24 mouse cellular contexts compared by ENCODE assay signal in the genomic region with DNA sequence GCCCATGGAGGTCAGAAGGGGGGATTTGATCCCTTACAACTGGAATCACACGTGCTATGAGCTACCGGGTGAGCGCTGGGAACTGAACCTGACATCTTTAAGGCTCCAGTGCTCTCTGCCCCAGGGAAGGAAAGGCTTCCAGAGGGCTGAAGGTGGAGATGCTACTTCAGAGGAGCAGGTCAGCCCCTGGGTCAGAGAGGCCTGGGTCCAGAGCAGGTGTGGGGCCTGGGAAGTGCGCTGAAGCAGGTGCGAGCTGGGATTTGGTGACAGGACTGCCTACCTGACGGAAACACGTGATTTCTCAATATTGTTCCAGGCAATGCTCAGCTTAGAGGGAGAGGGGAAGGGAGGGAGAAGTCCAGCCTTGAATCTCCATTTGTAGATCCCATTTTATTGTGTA. TPM values are rescaled to one million over a fixed set of nuclear protein-coding genes. Genes with fewer than 3 reads are reported as not detected.
A peak's percentile ranks its signal among the peaks of the same experiment; 100 is the strongest.
DNase-seq lines count a peak whose midpoint lies in the region; ATAC-seq and TF ChIP-seq lines count a peak whose summit lies in the region.
"Had no signal": no experiment of that assay in that cellular context is flagged by ENCODE, and none has a peak within 500 bp of the region (broad histone marks: within the 10 kb centered on the region; RNA-seq: fewer than 3 reads in every experiment).

No protein-coding gene starts in this region.

- H3K9me3 ChIP-seq in heart, embryonic 11.5 days (replicated peaks; ENCODE audit: control insufficient read depth, low read length) = no peaks in the 10 kb centered on the region
- no peaks in the 10 kb centered on the region for H3K9me3 ChIP-seq in kidney, embryonic 15.5 days (replicated peaks)
- H3K9me3 ChIP-seq in kidney, embryonic 14.5 days (ENCODE audit: control insufficient read depth, low read length) = no peaks in the 10 kb centered on the region
- H3K9me3 ChIP-seq in liver, embryonic 13.5 days (replicated peaks) = no peaks in the 10 kb centered on the region
- no peaks in the 10 kb centered on the region for H3K9me3 ChIP-seq in liver, postnatal 0 days (ENCODE audit: low read length)
- no peaks in the 10 kb centered on the region for H3K9me3 ChIP-seq in midbrain, embryonic 15.5 days
- H3K9me3 ChIP-seq: forebrain, embryonic 15.5 days; hindbrain, embryonic 12.5 days; lung, embryonic 15.5 days; megakaryocyte, embryonic 14.5 days; midbrain, embryonic 13.5 days; neural tube, embryonic 12.5 days had no signal

- 95% methylated on average over 7 of the region's 7 CpGs for WGBS in heart, embryonic 11.5 days (ENCODE audit: insufficient replicate concordance)
- WGBS in kidney, embryonic 15.5 days = 88% methylated on average over 7 of the region's 7 CpGs
- WGBS in kidney, embryonic 14.5 days = 83% methylated on average over 7 of the region's 7 CpGs
- 92% methylated on average over 7 of the region's 7 CpGs for WGBS in liver, embryonic 13.5 days (ENCODE audit: insufficient replicate concordance)
- WGBS in liver, postnatal 0 days (ENCODE audit: insufficient replicate concordance) = 81% methylated on average over 7 of the region's 7 CpGs
- WGBS in midbrain, embryonic 15.5 days = 96% methylated on average over 7 of the region's 7 CpGs

- intact Hi-C loops in left cerebral cortex, adult 2 months (cut with DNase I) = no loop called here

- peak overlapping the region; percentile 81; the same call in 1 of the 2 replicates for H3K27ac ChIP-seq in heart, embryonic 11.5 days (ENCODE audit: low read depth, low read length)
- 0 out of 2 replicates have a peak overlapping the region, but pooled peaks have one; percentile 27 for H3K27ac ChIP-seq in kidney, embryonic 15.5 days
- no peak overlapping the region for H3K27ac ChIP-seq in kidney, embryonic 14.5 days (ENCODE audit: low read depth, low read length)
- H3K27ac ChIP-seq in liver, embryonic 13.5 days = peak overlapping the region; percentile 100
- H3K27ac ChIP-seq in liver, postnatal 0 days (ENCODE audit: low read depth) = peak overlapping the region; percentile 94
- no peak overlapping the region for H3K27ac ChIP-seq in midbrain, embryonic 15.5 days
- H3K27ac ChIP-seq in left cerebral cortex, adult 2 months = no peak overlapping the region
- H3K27ac ChIP-seq: forebrain, embryonic 15.5 days; hindbrain, embryonic 12.5 days; midbrain, embryonic 13.5 days; neural tube, embryonic 12.5 days had no signal

- no peak for DNase-seq in heart, postnatal 4 days
- no peak for DNase-seq in liver, embryonic 13.5 days
- DNase-seq in liver, postnatal 0 days = no peak
- DNase-seq in left cerebral cortex, adult 2 months (ENCODE audit: extremely low spot score in 1 of 2, low spot score in 2 of 2) = no peak
- DNase-seq: adrenal gland, postnatal 10 days; cerebellum, adult 9-10 months; gastrocnemius, postnatal 14 days; heart, adult 18-20 months; layer of hippocampus, adult 9-11 months; lung, postnatal 36 days; right cerebral cortex, postnatal 14 days had no signal

- H3K27me3 ChIP-seq in heart, embryonic 11.5 days (ENCODE audit: control insufficient read depth, insufficient read depth, low read length) = no peaks in the 10 kb centered on the region
- H3K27me3 ChIP-seq in kidney, embryonic 15.5 days = no peaks in the 10 kb centered on the region
- H3K27me3 ChIP-seq in kidney, embryonic 14.5 days (ENCODE audit: control insufficient read depth, insufficient read depth, low read length) = no peaks in the 10 kb centered on the region
- no peaks in the 10 kb centered on the region for H3K27me3 ChIP-seq in liver, embryonic 13.5 days
- no peaks in the 10 kb centered on the region for H3K27me3 ChIP-seq in liver, postnatal 0 days (ENCODE audit: insufficient read depth, low read length)
- no peaks in the 10 kb centered on the region for H3K27me3 ChIP-seq in midbrain, embryonic 15.5 days (replicated peaks)
- H3K27me3 ChIP-seq: forebrain, embryonic 15.5 days; hindbrain, embryonic 12.5 days; lung, embryonic 15.5 days; megakaryocyte, embryonic 14.5 days; midbrain, embryonic 13.5 days; neural tube, embryonic 12.5 days had no signal

- H3K36me3 ChIP-seq in heart, embryonic 11.5 days (ENCODE audit: control insufficient read depth, insufficient read depth, low read length) = peaks cover 8% of the 10 kb centered on the region; the same call in 1 of the 2 replicates
- peaks cover 48% of the 10 kb centered on the region for H3K36me3 ChIP-seq in kidney, embryonic 15.5 days
- H3K36me3 ChIP-seq in kidney, embryonic 14.5 days (ENCODE audit: control insufficient read depth, insufficient read depth, low read length) = peaks cover 43% of the 10 kb centered on the region
- H3K36me3 ChIP-seq in liver, embryonic 13.5 days = peaks cover 51% of the 10 kb centered on the region
- peaks cover 41% of the 10 kb centered on the region for H3K36me3 ChIP-seq in liver, postnatal 0 days (replicated peaks; ENCODE audit: insufficient read depth, low read length)
- peaks cover 11% of the 10 kb centered on the region for H3K36me3 ChIP-seq in midbrain, embryonic 15.5 days (replicated peaks)

- 0 out of 2 replicates have a peak overlapping the region, but pooled peaks have one; percentile 5 for H3K4me2 ChIP-seq in heart, embryonic 11.5 days
- H3K4me2 ChIP-seq in kidney, embryonic 15.5 days = no peak overlapping the region
- no peak overlapping the region for H3K4me2 ChIP-seq in kidney, embryonic 14.5 days (replicated peaks; ENCODE audit: low read depth, low read length)
- H3K4me2 ChIP-seq in liver, embryonic 13.5 days = peak overlapping the region; percentile 85
- peak overlapping the region; percentile 75 for H3K4me2 ChIP-seq in liver, postnatal 0 days (ENCODE audit: low read depth, low read length)
- no peak overlapping the region for H3K4me2 ChIP-seq in midbrain, embryonic 15.5 days
- H3K4me2 ChIP-seq: forebrain, embryonic 15.5 days; hindbrain, embryonic 12.5 days; lung, embryonic 15.5 days; midbrain, embryonic 13.5 days; neural tube, embryonic 12.5 days had no signal

- peak overlapping the region; percentile 17; the same call in 1 of the 2 replicates for H3K9ac ChIP-seq in heart, embryonic 11.5 days (ENCODE audit: low read depth, low read length)
- H3K9ac ChIP-seq in kidney, embryonic 15.5 days = no peak overlapping the region
- H3K9ac ChIP-seq in kidney, embryonic 14.5 days (ENCODE audit: low read depth, low read length) = no peak overlapping the region
- peak overlapping the region; percentile 94 for H3K9ac ChIP-seq in liver, embryonic 13.5 days
- peak overlapping the region; percentile 33; the same call in 1 of the 2 replicates for H3K9ac ChIP-seq in liver, postnatal 0 days (replicated peaks)
- H3K9ac ChIP-seq in midbrain, embryonic 15.5 days = no peak overlapping the region
- H3K9ac ChIP-seq: forebrain, embryonic 15.5 days; hindbrain, embryonic 12.5 days; lung, embryonic 15.5 days; midbrain, embryonic 13.5 days; neural tube, embryonic 12.5 days had no signal

- no peak for TF ChIP-seq CTCF in liver, postnatal 0 days (IDR thresholded peaks at IDR 0.05; ENCODE audit: low read depth)
- no peak for TF ChIP-seq CTCF in left cerebral cortex, adult 2 months (IDR thresholded peaks at IDR 0.05)

- no peak for TF ChIP-seq EP300 in liver, postnatal 0 days (IDR thresholded peaks at IDR 0.05; ENCODE audit: low read depth)

- no peak overlapping the region for H3K4me3 ChIP-seq in heart, embryonic 11.5 days (ENCODE audit: low read depth, low read length)
- no peak overlapping the region for H3K4me3 ChIP-seq in kidney, embryonic 15.5 days (replicated peaks)
- no peak overlapping the region for H3K4me3 ChIP-seq in kidney, embryonic 14.5 days (ENCODE audit: low read length)
- peak overlapping the region; percentile 70 for H3K4me3 ChIP-seq in liver, embryonic 13.5 days (replicated peaks)
- H3K4me3 ChIP-seq in liver, postnatal 0 days (ENCODE audit: low read depth, low read length) = no peak overlapping the region
- H3K4me3 ChIP-seq in midbrain, embryonic 15.5 days = no peak overlapping the region
- no peak overlapping the region for H3K4me3 ChIP-seq in left cerebral cortex, adult 2 months
- H3K4me3 ChIP-seq: forebrain, embryonic 15.5 days; hindbrain, embryonic 12.5 days; lung, embryonic 15.5 days; megakaryocyte, embryonic 14.5 days; midbrain, embryonic 13.5 days; neural tube, embryonic 12.5 days had no signal

- peaks cover 35% of the 10 kb centered on the region for H3K4me1 ChIP-seq in heart, embryonic 11.5 days (ENCODE audit: control insufficient read depth, insufficient read depth, low read length)
- H3K4me1 ChIP-seq in kidney, embryonic 15.5 days = peaks cover 21% of the 10 kb centered on the region
- no peaks in the 10 kb centered on the region; the same call in 1 of the 2 replicates for H3K4me1 ChIP-seq in kidney, embryonic 14.5 days (ENCODE audit: control insufficient read depth, insufficient read depth, low read length)
- H3K4me1 ChIP-seq in liver, embryonic 13.5 days (replicated peaks) = peaks cover 97% of the 10 kb centered on the region
- H3K4me1 ChIP-seq in liver, postnatal 0 days (ENCODE audit: insufficient read depth) = peaks cover 72% of the 10 kb centered on the region
- H3K4me1 ChIP-seq in midbrain, embryonic 15.5 days = no peaks in the 10 kb centered on the region
- H3K4me1 ChIP-seq: forebrain, embryonic 15.5 days; hindbrain, embryonic 12.5 days; midbrain, embryonic 13.5 days; neural tube, embryonic 12.5 days had no signal

- ATAC-seq in heart, embryonic 11.5 days (replicated peaks; ENCODE audit: insufficient number of reproducible peaks, low FRiP score, low TSS enrichment) = no peak
- ATAC-seq in kidney, embryonic 15.5 days (replicated peaks; ENCODE audit: low FRiP score) = no peak
- ATAC-seq in kidney, embryonic 14.5 days (ENCODE audit: low FRiP score, low TSS enrichment) = no peak
- ATAC-seq in liver, embryonic 13.5 days (ENCODE audit: low read depth) = no peak
- ATAC-seq in liver, postnatal 0 days = no peak
- ATAC-seq in midbrain, embryonic 15.5 days (replicated peaks) = no peak
- ATAC-seq: forebrain, embryonic 15.5 days; midbrain, embryonic 13.5 days had no signal

RNA-seq across cellular contexts. Expression of gene Ucp3, which starts 8.5 kb away (rescaled TPM):
- polyA plus RNA-seq in heart, embryonic 11.5 days (2014; fragmentation: Nextera tagmentation; extraction: Ambion mirVana) = not detected in 2 replicates
- 10 to 100 TPM; 15.2 to 16.5 TPM for total RNA-seq in heart, postnatal 4 days (2021)
- 0.12 and 0.17 TPM in 2 replicates for polyA plus RNA-seq in kidney, embryonic 15.5 days (2015; fragmentation: Nextera tagmentation; extraction: Ambion mirVana)
- 0.08 TPM in 1 of 2 replicates, not detected in the other for polyA plus RNA-seq in kidney, embryonic 14.5 days (2014; fragmentation: Nextera tagmentation; extraction: Ambion mirVana)
- not detected in 2 replicates for polyA plus RNA-seq in liver, embryonic 13.5 days (2015; fragmentation: Nextera tagmentation; extraction: Ambion mirVana)
- 0.08 and 0.21 TPM in 2 replicates for polyA plus RNA-seq in liver, postnatal 0 days (2015; fragmentation: Nextera tagmentation; extraction: Ambion mirVana)
- polyA plus RNA-seq in midbrain, embryonic 15.5 days (2015; fragmentation: Nextera tagmentation; extraction: Ambion mirVana) = not detected in 2 replicates
- 1 to 10 TPM; 2.9 TPM for total RNA-seq in left cerebral cortex, adult 2 months (2021)
- total RNA-seq: MEL had no signal
- polyA plus RNA-seq: brain, embryonic 14.5 days; C2C12; forebrain, embryonic 15.5 days; hindbrain, embryonic 12.5 days; midbrain, embryonic 13.5 days; neural tube, embryonic 12.5 days had no signal

RNA-seq across cellular contexts. Expression of gene Ucp2, which starts 28.9 kb away (rescaled TPM):
- polyA plus RNA-seq in heart, embryonic 11.5 days (2014; fragmentation: Nextera tagmentation; extraction: Ambion mirVana) = 216 and 245 TPM in 2 replicates
- total RNA-seq in heart, postnatal 4 days (2021) = 100 to 1,000 TPM; 338 to 355 TPM
- polyA plus RNA-seq in kidney, embryonic 15.5 days (2015; fragmentation: Nextera tagmentation; extraction: Ambion mirVana) = 191 and 221 TPM in 2 replicates
- polyA plus RNA-seq in kidney, embryonic 14.5 days (2014; fragmentation: Nextera tagmentation; extraction: Ambion mirVana) = 156 and 193 TPM in 2 replicates
- 673 and 808 TPM in 2 replicates for polyA plus RNA-seq in liver, embryonic 13.5 days (2015; fragmentation: Nextera tagmentation; extraction: Ambion mirVana)
- 530 and 545 TPM in 2 replicates for polyA plus RNA-seq in liver, postnatal 0 days (2015; fragmentation: Nextera tagmentation; extraction: Ambion mirVana)
- polyA plus RNA-seq in midbrain, embryonic 15.5 days (2015; fragmentation: Nextera tagmentation; extraction: Ambion mirVana) = 57.2 and 61.6 TPM in 2 replicates
- total RNA-seq in left cerebral cortex, adult 2 months (2021) = 10 to 100 TPM; 69.0 to 79.3 TPM

RNA-seq across cellular contexts. Expression of gene Dnajb13, which starts 50.5 kb away (rescaled TPM):
- polyA plus RNA-seq in heart, embryonic 11.5 days (2014; fragmentation: Nextera tagmentation; extraction: Ambion mirVana) = 0.19 and 0.21 TPM in 2 replicates
- total RNA-seq in heart, postnatal 4 days (2021) = not detected
- 0.40 and 0.42 TPM in 2 replicates for polyA plus RNA-seq in kidney, embryonic 15.5 days (2015; fragmentation: Nextera tagmentation; extraction: Ambion mirVana)
- 0.19 and 0.46 TPM in 2 replicates for polyA plus RNA-seq in kidney, embryonic 14.5 days (2014; fragmentation: Nextera tagmentation; extraction: Ambion mirVana)
- polyA plus RNA-seq in liver, embryonic 13.5 days (2015; fragmentation: Nextera tagmentation; extraction: Ambion mirVana) = 2.5 TPM in 2 replicates
- polyA plus RNA-seq in liver, postnatal 0 days (2015; fragmentation: Nextera tagmentation; extraction: Ambion mirVana) = 1.0 and 1.8 TPM in 2 replicates
- polyA plus RNA-seq in midbrain, embryonic 15.5 days (2015; fragmentation: Nextera tagmentation; extraction: Ambion mirVana) = 3.7 and 4.9 TPM in 2 replicates
- total RNA-seq in left cerebral cortex, adult 2 months (2021) = under 1 TPM; 0.28 to 0.50 TPM
- total RNA-seq: gastrocnemius, postnatal 14 days had no signal

Comparison
In these comparisons a context has a peak if more than half of its experiments do, and no peak if none do; other contexts are left out.
1. H3K27ac ChIP-seq: peak in heart, embryonic 11.5 days (single experiment), kidney, embryonic 15.5 days (single experiment), liver, embryonic 13.5 days (single experiment) and liver, postnatal 0 days (single experiment); none in kidney, embryonic 14.5 days (single experiment), midbrain, embryonic 15.5 days (single experiment) and left cerebral cortex, adult 2 months (single experiment).
2. H3K4me2 ChIP-seq: peak in heart, embryonic 11.5 days (single experiment), liver, embryonic 13.5 days (single experiment) and liver, postnatal 0 days (single experiment); none in kidney, embryonic 15.5 days (single experiment), kidney, embryonic 14.5 days (single experiment) and midbrain, embryonic 15.5 days (single experiment).
3. H3K9ac ChIP-seq: peak in heart, embryonic 11.5 days (single experiment), liver, embryonic 13.5 days (single experiment) and liver, postnatal 0 days (single experiment); none in kidney, embryonic 15.5 days (single experiment), kidney, embryonic 14.5 days (single experiment) and midbrain, embryonic 15.5 days (single experiment).